Mouse (Mus musculus) kidney, adult 2 months (tissue): Measurements from ENCODE around the gene Gsta1. TPM values are rescaled to one million over a fixed set of nuclear protein-coding genes. Genes with fewer than 3 reads are reported as not detected.
"Not testable (repeated sequence)": the region's sequence is repeated elsewhere in the genome, so short reads cannot be mapped to it uniquely, and the experiment has no call there.

Experiments used
- DNase-seq: peaks from one replicate; pipeline ENCODE4 v3.0.0; 2021
- H3K27ac ChIP-seq: fragments of 200-500 bp; 2 replicates; pipeline ENCODE4 v1.5.1; 2012; ENCODE audit warnings: low read depth, low read length, control low read depth, inconsistent platforms; ENCODE audit not compliant: insufficient read depth
- H3K27me3 ChIP-seq: fragments of 200-500 bp; replicated peaks from 2 replicates; pipeline ENCODE4 v1.6.1; 2012; ENCODE audit warnings: mild to moderate bottlenecking, moderate library complexity, low read length, inconsistent platforms; ENCODE audit not compliant: control insufficient read depth, insufficient read depth
- H3K36me3 ChIP-seq: fragments of 200-500 bp; 2 replicates; pipeline ENCODE4 v1.6.1; 2012; ENCODE audit warnings: mild to moderate bottlenecking, moderate library complexity, low read length, inconsistent platforms; ENCODE audit not compliant: control insufficient read depth, insufficient read depth
- H3K4me1 ChIP-seq: fragments of 200-500 bp; 2 replicates; pipeline ENCODE4 v1.6.1; 2011; ENCODE audit warnings: low read length; ENCODE audit not compliant: control insufficient read depth, insufficient read depth
- H3K4me3 ChIP-seq: fragments of 200-500 bp; 2 replicates; pipeline ENCODE4 v1.5.1; 2011; ENCODE audit warnings: mild to moderate bottlenecking, low read depth, low read length, control low read depth; ENCODE audit not compliant: insufficient read depth
- CTCF ChIP-seq: fragments of 200-500 bp; conservative IDR thresholded peaks from 2 replicates; pipeline ENCODE4 v1.5.1; 2011; ENCODE audit warnings: low read depth, mild to moderate bottlenecking, control low read depth, low read length, moderate library complexity, mixed read lengths; ENCODE audit not compliant: insufficient read depth, insufficient read length
- POLR2A ChIP-seq: fragments of 200-500 bp; IDR thresholded peaks from one replicate; pipeline ENCODE4 v1.6.1; 2011; ENCODE audit warnings: low read depth, low read length, control low read depth
- WGBS: fragments of 180-500 bp; shearing (Covaris S2); methylation state at CpG from one replicate; pipeline ENCODE4 v1.1.7; 2018; 5-methylcytosine and 5-hydroxymethylcytosine counted together
- polyA plus RNA-seq: library from polyadenylated mRNA; depleted of rRNA; stranded (reverse); fragments of >200 nt; gene quantifications from 2 replicates; pipeline ENCODE4 v1.2.3, GENCODE M21; 2012

Gsta1 gene
- polyA plus RNA-seq, 1 experiment, result 1.9 TPM

GRCm38 (mm10) chr9:78212341-78213049 lies 18.0 kb upstream of the Gsta1 start:
- Histone ChIP-seq H3K36me3 (no peaks in the 10 kb centered on the region), H3K27ac (no peak overlapping the region), H3K27me3 (no peaks in the 10 kb centered on the region), H3K4me1 (no peaks in the 10 kb centered on the region; the same call in 1 of the 2 replicates), H3K4me3 (no peak overlapping the region)
- TF ChIP-seq CTCF, result no peak
- TF ChIP-seq POLR2A, result no peak
- WGBS, result 59% methylated on average over 7 of the region's 7 CpGs
- DNase-seq, result no peak

- Histone ChIP-seq H3K36me3 (no peaks in the 10 kb centered on the region), H3K4me1 (no peaks in the 10 kb centered on the region; the same call in 1 of the 2 replicates), H3K27ac (no peak overlapping the region), H3K4me3 (no peak overlapping the region), H3K27me3 (no peaks in the 10 kb centered on the region)
- 40% methylated on average over 4 of the region's 4 CpGs for WGBS
- TF ChIP-seq POLR2A (no peak), CTCF (no peak)
- DNase-seq, result peak; percentile 55
Measured at GRCm38 (mm10) chr9:78217074-78217473, 13.4 kb upstream of the Gsta1 start.

- Histone ChIP-seq H3K27ac (no peak overlapping the region), H3K4me3 (no peak overlapping the region), H3K27me3 (no peaks in the 10 kb centered on the region), H3K36me3 (no peaks in the 10 kb centered on the region), H3K4me1 (0 out of 2 replicates have a peak, but pooled peaks cover 3% of the 10 kb centered on the region)
- 54% methylated on average over 8 of the region's 8 CpGs for WGBS
- TF ChIP-seq POLR2A, result no peak
- no peak for TF ChIP-seq CTCF
- DNase-seq, result no peak
Measured at GRCm38 (mm10) chr9:78222616-78223015, 7.8 kb upstream of the Gsta1 start.

- 0 out of 2 replicates have a peak, but pooled peaks cover 3% of the 10 kb centered on the region for H3K4me1 ChIP-seq
Measured at GRCm38 (mm10) chr9:78223221-78223902, 7.1 kb upstream of the Gsta1 start.

GRCm38 (mm10) chr9:78224418-78224817 lies 6.0 kb upstream of the Gsta1 start:
- Histone ChIP-seq H3K27ac (no peak overlapping the region), H3K36me3 (no peaks in the 10 kb centered on the region), H3K4me1 (peaks cover 8% of the 10 kb centered on the region; the same call in 1 of the 2 replicates), H3K4me3 (no peak overlapping the region), H3K27me3 (no peaks in the 10 kb centered on the region)
- no peak for DNase-seq
- 93% methylated on average over 2 of the region's 2 CpGs for WGBS
- no peak for TF ChIP-seq POLR2A
- no peak for TF ChIP-seq CTCF

More at GRCm38 (mm10) chr9:78223221-78223902, 7.1 kb upstream of the Gsta1 start:
- H3K27ac ChIP-seq, result no peak overlapping the region
- peak; percentile 68 for DNase-seq
- H3K36me3 ChIP-seq, result no peaks in the 10 kb centered on the region
- WGBS, result 54% methylated on average over 10 of the region's 10 CpGs
- TF ChIP-seq CTCF (no peak), POLR2A (no peak)
- no peak overlapping the region for H3K4me3 ChIP-seq
- H3K27me3 ChIP-seq, result no peaks in the 10 kb centered on the region

GRCm38 (mm10) chr9:78225304-78225703 lies 5.2 kb upstream of the Gsta1 start:
- Histone ChIP-seq H3K36me3 (no peaks in the 10 kb centered on the region), H3K4me1 (peaks cover 8% of the 10 kb centered on the region; the same call in 1 of the 2 replicates), H3K27me3 (no peaks in the 10 kb centered on the region), H3K4me3 (no peak overlapping the region), H3K27ac (no peak overlapping the region)
- TF ChIP-seq POLR2A (no peak), CTCF (no peak)
- 71% methylated on average over 11 of the region's 11 CpGs for WGBS
- no peak for DNase-seq

- H3K36me3 ChIP-seq, result no peaks in the 10 kb centered on the region
- no peak overlapping the region for H3K4me3 ChIP-seq
- WGBS, result 92% methylated on average over 2 of the region's 2 CpGs
- H3K27ac ChIP-seq, result no peak overlapping the region
- peaks cover 5% of the 10 kb centered on the region; the same call in 1 of the 2 replicates for H3K4me1 ChIP-seq
- H3K27me3 ChIP-seq, result no peaks in the 10 kb centered on the region
- TF ChIP-seq CTCF, result no peak
- TF ChIP-seq POLR2A, result no peak
- DNase-seq, result no peak
Measured at GRCm38 (mm10) chr9:78228122-78228521, 2.3 kb upstream of the Gsta1 start.

GRCm38 (mm10) chr9:78229658-78230057 lies 798 bp upstream of the Gsta1 start:
- not testable (repeated sequence) for H3K27me3 ChIP-seq, H3K27ac ChIP-seq, H3K4me1 ChIP-seq, H3K36me3 ChIP-seq, H3K4me3 ChIP-seq
- peak; percentile 87 for DNase-seq
- 28% methylated on average over 3 of the region's 3 CpGs for WGBS

GRCm38 (mm10) chr9:78233121-78233695 lies 2.8 kb downstream of the Gsta1 start:
- WGBS, result no CpG with 5 or more reads among the region's 10 CpGs
- not testable (repeated sequence) for H3K27ac ChIP-seq, H3K4me1 ChIP-seq, H3K36me3 ChIP-seq, H3K27me3 ChIP-seq, H3K4me3 ChIP-seq, DNase-seq
